Mouse (Mus musculus) gastrocnemius, adult 8-10 months (tissue): ENCODE data around the gene Gm5089. TPM values are rescaled to one million over a fixed set of nuclear protein-coding genes. Genes with fewer than 3 reads are reported as not detected.

Experiments
- DNase-seq, 2 experiments: peaks; one replicate each; pipeline ENCODE4 v3.0.0; 2022; ENCODE audit warnings: low spot score in 2 of 2
- total RNA-seq, 4 experiments: library from RNA; stranded (reverse); gene quantifications; 2 replicates each; pipeline ENCODE4 v1.2.4; 2022

Gene Gm5089
- total RNA-seq, 4 experiments from 2014 or later: not detected

DNA sequence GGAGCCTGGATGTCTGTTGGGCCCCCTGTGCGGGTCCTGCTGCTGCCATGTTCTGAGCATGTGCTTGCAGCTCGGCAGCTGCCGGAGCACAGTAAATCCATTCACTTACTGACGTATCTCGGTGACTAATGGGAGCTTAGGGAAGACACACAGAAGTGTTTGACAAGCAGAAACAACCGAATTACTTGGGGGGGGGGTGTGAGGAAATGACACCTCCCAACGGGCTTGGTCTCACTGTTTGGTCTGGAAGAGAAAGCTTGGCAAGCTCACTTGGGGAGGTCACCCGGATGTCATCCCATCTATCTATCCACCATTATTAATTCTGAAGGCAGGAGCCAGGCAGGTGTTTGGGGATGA, 23.7 kb downstream of the Gm5089 start:
- DNase-seq: no peak

GRCm38 (mm10) chr14:122426529-122427203, 24.2 kb downstream of the Gm5089 start:
- no peak for DNase-seq

DNA sequence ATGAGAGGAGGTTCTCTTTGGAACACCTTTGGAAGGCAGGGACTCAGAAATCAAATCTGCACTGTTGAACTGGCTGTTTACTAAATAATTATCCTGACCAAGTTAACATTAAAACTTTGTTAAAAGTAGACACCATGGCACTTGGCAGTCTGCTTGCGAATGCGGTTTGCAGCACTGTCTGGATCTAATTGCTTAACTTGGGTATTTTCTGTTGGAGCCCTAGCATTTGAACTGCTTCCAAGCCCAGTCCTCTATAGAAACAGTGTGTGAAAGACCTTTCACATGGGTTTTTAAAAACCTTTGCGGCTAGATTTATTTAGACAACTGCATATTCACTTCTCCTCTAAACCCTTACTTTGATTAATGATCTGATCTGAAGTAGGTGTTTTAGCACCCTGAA, 26.5 kb downstream of the Gm5089 start:
- DNase-seq: no peak

- DNase-seq: no peak
These were observed 34.6 kb downstream of the Gm5089 start for GRCm38 (mm10) chr14:122416166-122416771.

- no peak for DNase-seq
These were observed 36.1 kb downstream of the Gm5089 start for GRCm38 (mm10) chr14:122414786-122415185.

DNA sequence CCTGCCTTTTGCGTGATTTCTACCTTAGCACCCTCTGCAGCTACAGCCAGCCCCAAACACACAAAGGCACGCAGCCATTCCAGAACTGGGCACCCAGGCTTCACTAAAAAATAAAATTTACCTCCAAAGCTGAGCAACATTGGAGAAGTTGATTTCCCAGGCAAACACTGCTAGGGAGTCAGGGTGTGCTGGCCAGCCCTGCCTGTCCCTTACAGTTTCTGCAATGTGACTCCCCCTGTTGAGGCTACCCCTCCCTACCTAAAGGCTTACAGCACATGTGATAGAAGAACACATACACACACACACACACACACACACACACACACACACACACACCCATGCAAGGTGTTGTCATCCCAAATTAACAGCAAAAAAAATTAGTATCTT, 37.4 kb downstream of the Gm5089 start:
- no peak for DNase-seq

DNA sequence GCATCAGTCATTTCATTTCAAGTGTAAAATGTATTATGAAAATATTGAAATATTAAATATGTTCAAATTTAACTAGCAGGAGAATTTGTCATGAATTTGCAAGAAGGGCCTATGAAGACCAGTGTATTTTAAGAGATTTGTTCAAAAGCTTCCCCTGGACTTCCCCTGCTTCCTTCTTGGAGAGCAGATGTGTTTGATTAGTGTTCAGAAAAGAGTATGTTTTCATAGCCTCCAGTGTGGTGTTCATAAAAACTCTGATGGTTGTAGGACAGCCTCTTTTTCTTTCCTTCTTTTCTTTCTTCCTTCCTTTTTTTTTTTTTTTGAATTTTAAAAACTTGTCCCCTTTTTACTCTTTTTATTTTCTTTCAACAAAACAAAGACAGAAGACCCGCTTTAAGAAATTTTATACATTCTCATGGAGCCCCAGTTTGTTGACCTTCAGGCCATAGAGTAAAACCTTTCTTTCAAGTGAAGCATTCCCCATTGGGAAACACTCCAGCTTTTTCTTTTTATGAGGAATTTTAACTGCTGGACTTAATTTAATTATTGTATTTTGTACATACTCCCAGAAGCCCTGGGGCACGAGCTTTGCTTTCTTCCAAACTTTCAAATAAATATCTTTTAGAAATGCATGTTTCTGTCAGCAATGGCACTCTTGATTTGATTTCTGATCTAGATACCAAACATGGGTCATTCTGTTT, 37.9 kb downstream of the Gm5089 start:
- no peak for DNase-seq

DNA sequence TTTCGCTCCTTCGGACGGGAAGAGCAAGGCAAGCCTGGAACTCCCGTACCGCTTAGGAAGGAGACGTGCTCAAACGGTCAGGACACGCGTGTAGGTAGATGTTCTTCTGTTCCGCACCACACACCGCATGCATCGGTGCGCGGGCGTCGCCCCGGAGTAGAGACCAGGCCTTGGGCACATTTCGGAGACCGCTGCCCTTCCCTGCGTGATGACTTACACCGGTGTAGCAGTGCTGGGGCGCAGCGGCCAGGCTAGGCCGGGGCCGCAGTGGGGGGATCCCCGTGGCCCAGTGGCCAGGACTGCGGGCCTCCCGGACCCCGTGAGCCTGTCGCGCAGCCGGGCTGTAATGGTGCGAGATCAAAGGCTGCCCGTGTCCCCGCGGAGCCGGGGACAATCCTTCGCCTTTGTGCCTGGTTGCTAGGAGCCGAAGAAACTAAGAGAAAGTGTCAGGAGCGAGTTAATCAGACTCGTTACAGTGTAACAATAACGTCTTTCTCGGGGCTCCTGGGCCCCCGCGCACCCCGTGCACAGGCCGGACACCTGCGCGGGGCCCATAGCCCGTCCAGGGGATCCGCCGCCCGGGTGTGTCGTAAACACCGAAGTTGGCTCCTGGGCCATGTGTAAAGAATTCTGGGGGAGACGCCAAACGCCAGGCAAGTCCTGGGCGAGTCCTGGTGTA, 44.2 kb downstream of the Gm5089 start:
- DNase-seq: no peak

DNA sequence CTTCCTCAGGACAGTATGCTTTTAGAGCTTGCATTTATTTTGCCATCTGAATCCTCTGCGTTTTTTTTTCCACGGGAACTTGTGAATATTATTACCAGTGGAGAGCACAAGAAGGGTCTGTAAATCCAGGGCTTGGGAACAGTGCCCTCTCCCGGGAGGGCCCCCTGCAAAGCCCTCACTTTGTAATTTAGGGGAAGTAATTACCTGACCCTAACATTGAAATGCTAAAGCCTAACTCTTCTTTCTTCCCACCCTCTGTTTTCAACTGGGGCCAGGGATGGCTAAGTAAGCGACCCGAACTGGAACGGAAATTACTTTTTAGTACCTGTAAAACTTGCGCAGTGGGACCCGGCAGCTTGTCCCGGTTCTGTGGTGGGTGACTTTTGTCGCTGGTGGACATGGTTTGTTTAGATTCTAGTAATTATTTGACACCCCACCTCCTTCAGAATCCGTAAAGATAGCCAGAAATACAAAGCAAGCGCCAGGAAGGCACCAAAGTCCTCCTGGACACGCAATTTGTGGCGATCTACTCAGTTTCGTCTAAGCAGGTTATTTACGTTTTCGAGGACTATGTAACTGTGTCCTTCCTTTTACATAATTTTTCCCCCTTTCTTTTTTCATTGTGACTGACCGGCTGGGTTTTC, 44.9 kb downstream of the Gm5089 start:
- no peak for DNase-seq

- no peak for DNase-seq
These were observed 45.7 kb downstream of the Gm5089 start for GRCm38 (mm10) chr14:122405236-122405635.

- DNase-seq: no peak
These were observed 46.2 kb downstream of the Gm5089 start for GRCm38 (mm10) chr14:122404596-122405154.

DNA sequence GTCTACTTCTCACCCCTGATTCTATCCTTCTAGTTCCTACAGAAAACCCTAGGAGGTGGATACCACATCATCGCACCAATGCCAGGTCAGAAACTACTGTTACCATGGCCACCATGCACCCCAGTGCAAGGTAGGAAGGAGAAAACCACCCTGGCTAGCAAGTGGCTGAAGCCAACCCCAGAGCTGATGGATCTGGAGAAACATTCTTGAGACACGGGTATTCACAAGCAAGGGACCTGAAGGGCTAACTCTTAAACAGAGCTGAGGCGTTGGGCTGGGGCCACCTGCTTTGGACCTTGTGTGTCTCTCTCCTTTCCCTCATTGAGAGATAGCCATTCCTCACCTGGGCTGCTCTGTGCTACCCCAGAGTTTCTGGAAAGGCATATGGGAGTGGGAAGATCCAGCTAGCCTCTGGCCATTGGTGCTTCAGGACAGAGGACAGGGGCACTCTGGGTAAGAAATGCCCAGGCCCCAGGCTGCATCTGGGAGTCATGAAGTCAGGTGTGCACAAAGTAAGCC, 47.4 kb downstream of the Gm5089 start:
- no peak for DNase-seq

DNA sequence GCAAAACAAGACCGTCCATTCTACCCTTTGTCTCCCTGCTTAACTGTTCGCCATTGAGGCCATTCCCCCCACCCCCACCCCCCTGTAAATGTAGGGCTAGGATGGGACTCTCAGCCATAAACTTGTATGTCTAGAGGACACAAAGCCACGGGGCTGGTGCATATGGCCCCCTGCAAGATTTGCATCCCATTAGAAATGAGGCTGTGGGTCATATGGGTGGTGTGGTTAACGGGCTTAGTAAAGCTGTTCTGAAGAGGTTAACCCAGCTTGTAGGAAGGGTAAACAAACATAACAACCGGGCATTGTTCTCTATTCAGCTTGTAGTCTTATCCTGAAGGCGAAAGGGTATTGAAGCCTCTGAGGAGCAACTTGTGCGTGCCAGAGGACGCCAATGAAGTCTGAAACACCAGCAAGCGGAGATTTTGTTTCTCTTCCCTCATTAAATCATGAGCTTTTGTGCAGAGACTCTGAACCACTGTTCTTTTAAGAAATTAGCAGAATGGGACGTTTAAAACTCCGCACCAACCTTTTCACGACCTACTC, 48.1 kb downstream of the Gm5089 start:
- no peak for DNase-seq

- no peak for DNase-seq
These were observed 49.0 kb downstream of the Gm5089 start for GRCm38 (mm10) chr14:122401886-122402285.

DNA sequence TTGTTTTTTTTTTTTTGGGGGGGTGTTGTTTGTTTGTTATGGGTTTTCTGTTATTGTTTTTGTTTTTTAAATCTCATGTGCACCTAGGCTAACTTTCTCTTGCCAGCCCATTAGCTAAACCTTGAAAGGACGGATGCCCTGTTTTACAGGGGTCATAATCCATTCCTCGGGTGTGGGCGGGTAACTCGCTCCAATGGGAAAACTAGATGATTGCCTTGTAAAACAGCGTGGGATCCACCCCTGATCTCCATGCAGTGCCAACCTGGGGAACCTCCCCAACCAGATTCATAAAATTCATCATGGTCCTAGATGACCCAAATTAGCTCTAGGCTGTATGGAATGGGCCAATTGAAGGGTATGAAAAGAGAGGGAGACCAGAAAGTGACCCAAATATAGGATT, 51.0 kb downstream of the Gm5089 start:
- no peak for DNase-seq

- no peak for DNase-seq
These were observed 52.2 kb downstream of the Gm5089 start for GRCm38 (mm10) chr14:122398676-122399075.

- no peak for DNase-seq
These were observed 57.8 kb downstream of the Gm5089 start for GRCm38 (mm10) chr14:122393119-122393518.

- DNase-seq: no peak
These were observed 60.0 kb downstream of the Gm5089 start for GRCm38 (mm10) chr14:122390935-122391334.

- no peak for DNase-seq
These were observed 61.1 kb downstream of the Gm5089 start for GRCm38 (mm10) chr14:122389684-122390370.

- DNase-seq: no peak
These were observed 62.4 kb downstream of the Gm5089 start for GRCm38 (mm10) chr14:122388431-122389031.
